Comparison of ENCODE assay signal across 18 mouse cellular contexts in genomic region chr14:95493154-95493553, GRCm38 (mm10).
"Had no signal": no experiment of that assay in that cellular context is flagged by ENCODE, and none has a peak within 500 bp of the region (broad histone marks: within the 10 kb centered on the region; RNA-seq: fewer than 3 reads in every experiment).

No protein-coding gene starts in this region.

- DNase-seq: lung, adult 18-20 months; lung, embryonic 14.5 days; lung, postnatal 10 days; lung, postnatal 4 days; retina, postnatal 1 day; right cerebral cortex, adult 18-20 months; right cerebral cortex, postnatal 25 days; right cerebral cortex, postnatal 4 days; spleen, adult 18-20 months; thymus, adult 18-20 months; thymus, postnatal 14 days; thymus, postnatal 36 days had no signal

- H3K9me3 ChIP-seq: midbrain, embryonic 10.5 days; midbrain, embryonic 15.5 days; neural tube, embryonic 13.5 days; neural tube, embryonic 15.5 days had no signal

- H3K4me1 ChIP-seq: midbrain, embryonic 10.5 days; midbrain, embryonic 15.5 days; neural tube, embryonic 13.5 days; neural tube, embryonic 15.5 days had no signal

- H3K9ac ChIP-seq: liver, embryonic 14.5 days; lung, embryonic 14.5 days; midbrain, embryonic 15.5 days; neural tube, embryonic 13.5 days; neural tube, embryonic 15.5 days had no signal

- H3K27ac ChIP-seq: liver, embryonic 14.5 days; midbrain, embryonic 10.5 days; midbrain, embryonic 15.5 days; neural tube, embryonic 13.5 days; neural tube, embryonic 15.5 days had no signal

- H3K27me3 ChIP-seq: midbrain, embryonic 15.5 days; neural tube, embryonic 13.5 days; neural tube, embryonic 15.5 days had no signal

- ATAC-seq: midbrain, embryonic 15.5 days had no signal

- H3K4me3 ChIP-seq: midbrain, embryonic 10.5 days; midbrain, embryonic 15.5 days; myocyte; neural tube, embryonic 13.5 days; neural tube, embryonic 15.5 days had no signal

- H3K36me3 ChIP-seq: midbrain, embryonic 10.5 days; midbrain, embryonic 15.5 days; neural tube, embryonic 13.5 days; neural tube, embryonic 15.5 days had no signal

- H3K4me2 ChIP-seq: lung, embryonic 14.5 days; midbrain, embryonic 15.5 days; neural tube, embryonic 13.5 days; neural tube, embryonic 15.5 days had no signal
